Mouse (Mus musculus): ENCODE results near the gene Aup1.

Gene Aup1

GRCm38 (mm10) chr6:83054074-83054851 is at the start of gene Aup1:
Gene Aup1 (plus strand): TSS chr6:83054521.
- DNase-seq (ENCODE audit: low read depth, low spot score) = peak; percentile 98

- DNase-seq (ENCODE audit: low read depth, low spot score) = no peak
Measured at GRCm38 (mm10) chr6:83004872-83005271, 49.4 kb upstream of the Aup1 start.

- DNase-seq (ENCODE audit: low read depth, low spot score) = no peak
Measured at GRCm38 (mm10) chr6:83005444-83006011, 48.8 kb upstream of the Aup1 start.

GRCm38 (mm10) chr6:83006114-83006513 is 48.2 kb upstream of the Aup1 start:
- DNase-seq (ENCODE audit: low read depth, low spot score) = no peak

DNA sequence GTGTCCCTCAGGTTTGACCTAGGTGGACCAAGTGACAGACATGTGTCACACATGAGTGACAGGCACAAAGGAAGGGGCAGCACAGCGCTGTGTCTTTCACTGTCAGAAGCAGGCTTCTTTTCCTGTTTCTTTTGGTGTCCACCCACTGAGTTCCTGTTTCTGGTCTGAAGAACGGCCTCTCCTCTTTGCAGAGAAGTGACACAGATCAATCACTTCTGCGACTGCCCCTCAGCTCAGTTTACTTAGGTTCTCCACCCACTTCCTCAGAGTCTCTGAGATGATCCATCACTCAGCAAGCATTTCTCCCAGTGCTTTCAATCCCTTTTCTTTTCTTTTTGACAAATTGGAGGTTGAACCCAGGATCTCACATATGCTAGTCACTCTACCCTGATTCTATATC is 45.7 kb upstream of the Aup1 start:
- DNase-seq (ENCODE audit: low read depth, low spot score) = no peak

- DNase-seq (ENCODE audit: low read depth, low spot score) = no peak
Measured at GRCm38 (mm10) chr6:83010010-83010409, 44.3 kb upstream of the Aup1 start.

GRCm38 (mm10) chr6:83011255-83011654 is 43.1 kb upstream of the Aup1 start:
- no peak for DNase-seq (ENCODE audit: low read depth, low spot score)

- DNase-seq (ENCODE audit: low read depth, low spot score) = no peak
Measured at GRCm38 (mm10) chr6:83011756-83012155, 42.6 kb upstream of the Aup1 start.

GRCm38 (mm10) chr6:83013444-83013843 is 40.9 kb upstream of the Aup1 start:
- DNase-seq (ENCODE audit: low read depth, low spot score) = no peak

GRCm38 (mm10) chr6:83014482-83015466 is 39.5 kb upstream of the Aup1 start:
- no peak for DNase-seq (ENCODE audit: low read depth, low spot score)

GRCm38 (mm10) chr6:83015749-83016148 is 38.6 kb upstream of the Aup1 start:
- DNase-seq (ENCODE audit: low read depth, low spot score) = no peak

DNA sequence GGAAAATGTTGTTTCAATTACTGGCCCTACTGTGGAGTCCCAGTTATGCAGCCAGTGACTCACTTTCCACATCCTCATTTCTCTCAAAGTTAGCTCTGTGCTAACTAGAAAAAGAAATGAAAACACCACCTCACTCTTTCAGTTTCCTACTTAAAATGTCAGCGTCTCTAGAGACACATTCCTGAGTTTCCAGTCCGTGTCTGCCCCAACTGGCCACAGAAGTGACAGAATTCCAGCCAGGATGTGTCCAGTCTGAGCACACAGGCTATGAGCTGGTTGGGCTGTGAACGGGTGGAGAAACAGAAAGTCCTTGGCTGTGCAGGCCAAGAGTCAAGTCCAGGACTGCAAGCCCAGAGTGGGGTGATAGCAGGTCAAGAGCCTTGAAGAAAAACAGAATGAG is 37.1 kb upstream of the Aup1 start:
- DNase-seq (ENCODE audit: low read depth, low spot score) = no peak

DNA sequence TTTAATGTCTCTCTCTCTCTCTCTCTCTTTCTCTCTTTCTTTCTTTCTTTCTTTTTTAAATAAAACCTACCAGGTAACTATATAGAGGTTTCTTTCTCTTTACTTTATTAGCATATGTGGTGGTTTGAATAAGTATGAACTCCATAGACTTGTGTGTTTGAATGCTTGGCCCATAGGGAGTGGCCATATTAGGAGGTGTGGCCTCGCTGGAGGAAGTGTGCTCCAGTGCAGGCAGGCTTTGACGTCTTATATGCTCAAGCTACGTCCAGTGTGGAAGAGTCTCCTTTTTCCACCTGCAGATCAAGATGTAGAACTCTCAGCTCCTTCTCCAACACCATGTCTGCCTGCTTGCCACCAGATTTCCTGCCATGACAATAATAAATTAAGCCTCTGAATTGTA is 35.3 kb upstream of the Aup1 start:
- DNase-seq (ENCODE audit: low read depth, low spot score) = no peak

- no peak for DNase-seq (ENCODE audit: low read depth, low spot score)
Measured at GRCm38 (mm10) chr6:83020121-83020520, 34.2 kb upstream of the Aup1 start.

- no peak for DNase-seq (ENCODE audit: low read depth, low spot score)
Measured at GRCm38 (mm10) chr6:83020836-83021593, 33.3 kb upstream of the Aup1 start.

DNA sequence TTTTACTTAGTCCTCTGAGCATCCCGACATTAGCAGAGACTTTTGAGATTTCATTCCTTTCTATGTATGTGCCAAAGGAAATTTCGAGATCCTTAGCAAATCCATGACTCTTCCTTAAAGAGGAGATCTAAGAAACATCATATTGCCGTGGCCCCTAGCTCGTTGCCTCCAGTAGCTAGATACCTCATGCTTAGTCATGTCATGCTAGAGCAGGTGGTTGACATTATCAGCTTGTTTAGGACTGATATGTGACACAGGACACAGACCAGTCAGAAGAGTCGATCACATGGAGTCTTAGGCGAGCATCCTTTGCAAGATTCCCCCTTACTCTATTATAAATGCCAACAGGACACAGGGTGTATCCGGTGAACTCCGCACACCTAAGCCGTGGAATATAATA is 31.3 kb upstream of the Aup1 start:
- DNase-seq (ENCODE audit: low read depth, low spot score) = no peak

- no peak for DNase-seq (ENCODE audit: low read depth, low spot score)
Measured at GRCm38 (mm10) chr6:83023786-83024185, 30.5 kb upstream of the Aup1 start.

DNA sequence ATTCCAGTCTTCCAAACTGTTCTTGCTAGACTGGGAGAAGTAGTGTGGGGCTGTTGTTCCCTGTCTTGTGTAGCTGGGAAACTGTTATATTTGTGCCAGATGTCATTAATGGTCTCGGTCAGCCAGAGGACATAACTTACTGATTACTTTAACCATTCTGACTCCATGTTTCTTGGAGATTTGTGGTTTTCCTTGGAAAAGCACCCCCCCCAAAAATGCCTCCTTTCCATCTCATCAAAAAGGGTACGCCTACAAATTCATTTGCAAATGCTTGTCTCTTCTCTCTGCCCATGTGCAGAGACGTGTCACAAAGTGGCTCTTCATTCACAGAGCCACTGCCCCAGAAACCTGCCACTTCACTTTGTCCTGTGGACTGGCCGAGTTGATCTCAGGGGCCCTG is 29.9 kb upstream of the Aup1 start:
- no peak for DNase-seq (ENCODE audit: low read depth, low spot score)

DNA sequence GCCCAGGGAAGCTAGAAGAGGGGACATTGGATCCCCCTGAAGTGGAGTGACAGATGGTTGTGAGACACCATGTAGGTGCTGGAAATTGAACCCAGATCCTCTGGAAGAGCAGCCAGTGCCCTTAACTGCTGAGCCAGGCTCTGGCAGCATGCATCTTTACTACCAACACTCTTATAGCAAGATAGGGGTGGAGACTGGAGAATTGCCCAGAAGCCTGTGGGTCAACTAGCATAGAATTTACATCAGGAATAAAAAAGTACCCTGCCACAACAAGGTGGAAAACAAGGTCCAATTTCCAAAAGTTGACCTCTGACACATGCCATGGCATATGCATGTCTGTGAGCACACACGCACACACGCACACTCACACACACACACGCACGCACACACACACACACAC is 29.1 kb upstream of the Aup1 start:
- DNase-seq (ENCODE audit: low read depth, low spot score) = no peak

DNA sequence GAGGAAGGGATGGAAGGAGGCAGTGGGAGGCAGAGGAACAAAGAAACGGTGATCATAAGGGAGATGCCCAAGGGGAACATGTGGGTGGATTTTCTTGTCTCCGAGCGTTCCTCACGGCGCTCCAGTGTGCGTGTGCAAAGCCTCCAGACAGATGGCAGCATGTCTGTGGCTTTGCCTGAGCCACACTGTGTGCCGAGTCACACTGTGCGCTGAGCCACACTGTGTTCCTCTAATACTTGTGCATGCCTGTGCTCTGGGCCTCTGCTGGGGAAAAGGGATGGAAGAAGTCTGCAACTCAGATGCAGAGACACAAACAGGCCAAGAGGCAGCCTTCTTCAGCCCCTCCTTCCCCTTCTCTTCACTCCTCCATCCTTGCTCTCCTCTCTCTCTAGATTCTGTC is 27.0 kb upstream of the Aup1 start:
- no peak for DNase-seq (ENCODE audit: low read depth, low spot score)

DNA sequence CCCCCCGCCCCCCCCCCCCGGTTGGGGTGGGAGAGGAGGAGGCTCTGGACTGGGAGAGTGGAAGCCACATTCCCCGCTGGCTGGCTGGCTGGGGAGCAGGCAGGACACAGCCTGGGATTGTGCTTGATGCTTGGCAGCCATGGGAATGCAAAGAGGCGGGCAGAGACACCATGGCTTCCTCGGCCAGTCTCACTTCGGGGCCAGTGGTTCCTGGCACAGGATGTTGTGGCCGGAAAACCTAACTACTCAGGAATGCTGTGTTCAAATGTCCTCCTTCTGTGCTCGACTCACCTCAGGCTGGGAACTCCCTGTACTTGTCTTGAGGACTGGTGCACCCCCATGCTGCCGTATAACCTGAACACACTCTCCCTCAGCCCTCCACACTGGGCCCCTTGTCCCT is 26.6 kb upstream of the Aup1 start:
- no peak for DNase-seq (ENCODE audit: low read depth, low spot score)

DNA sequence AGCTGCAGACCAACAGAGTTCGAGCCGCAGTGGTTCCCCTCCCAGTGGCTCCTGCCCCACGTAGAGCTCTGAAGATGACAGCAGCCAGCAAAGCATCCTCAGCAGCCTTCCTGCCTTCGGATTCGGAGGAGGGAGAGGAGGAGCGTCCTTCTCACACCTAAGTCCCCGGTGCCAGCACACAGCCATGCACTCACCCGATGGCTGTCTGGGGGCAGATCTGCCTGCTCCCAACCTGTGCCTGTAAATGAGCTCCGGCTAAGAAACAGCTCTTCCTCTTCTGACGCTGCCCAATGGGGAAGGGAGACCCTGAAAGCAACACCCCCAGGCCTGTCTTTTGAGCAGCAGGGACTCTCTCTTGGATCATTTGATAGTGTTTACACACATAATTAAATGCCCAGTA is 24.5 kb upstream of the Aup1 start:
- DNase-seq (ENCODE audit: low read depth, low spot score) = peak; percentile 22

Data from R1 (cell line).